Mouse (Mus musculus): Measurements from ENCODE around the gene Nyx.

Nyx gene

GRCm38 (mm10) chrX:13494892-13495703 lies 29.2 kb downstream of the Nyx start:
- no peak for DNase-seq

DNA sequence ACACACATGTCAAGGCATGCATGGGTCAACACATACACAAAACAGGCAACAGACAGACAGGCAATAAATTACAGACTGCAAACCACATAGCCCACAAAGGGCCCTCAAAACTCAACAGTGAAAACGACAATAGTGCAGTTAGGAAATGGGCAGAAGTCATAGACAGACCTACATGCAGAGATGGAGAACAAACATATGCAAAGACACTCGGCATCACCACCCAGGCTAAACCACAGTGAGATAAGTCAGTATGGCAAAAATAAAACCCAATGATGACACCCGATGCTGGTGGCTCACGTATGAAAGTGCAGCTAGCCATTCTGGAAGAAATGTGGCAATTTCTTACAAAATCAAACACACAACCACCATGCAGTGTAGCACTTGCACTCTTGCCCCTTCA lies 34.4 kb downstream of the Nyx start:
- no peak for DNase-seq

DNA sequence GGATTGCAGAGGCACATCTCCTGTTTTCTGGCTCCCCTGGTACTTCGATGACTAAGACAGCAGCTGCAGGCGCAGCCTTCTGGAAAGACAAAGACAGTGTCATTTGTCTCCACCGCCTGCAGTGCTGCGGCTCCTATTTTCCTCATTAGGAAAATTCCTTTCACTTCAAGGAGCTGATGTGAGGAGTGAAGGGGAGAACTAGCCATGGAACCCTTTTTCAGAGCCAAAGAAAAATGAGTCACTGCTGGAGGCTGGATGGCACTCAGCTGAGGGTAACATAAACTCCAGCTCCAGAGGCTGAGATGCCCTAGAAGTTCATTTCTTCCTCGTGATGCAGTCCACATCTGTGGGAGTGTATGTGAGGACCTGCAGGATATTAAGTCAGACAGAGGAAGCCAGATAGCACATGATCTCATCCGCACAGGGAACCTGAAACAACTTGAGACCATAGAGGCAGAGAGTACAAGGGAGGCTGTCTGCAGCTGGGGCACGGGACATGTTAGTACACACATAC lies 37.0 kb downstream of the Nyx start:
- DNase-seq, result no peak

DNA sequence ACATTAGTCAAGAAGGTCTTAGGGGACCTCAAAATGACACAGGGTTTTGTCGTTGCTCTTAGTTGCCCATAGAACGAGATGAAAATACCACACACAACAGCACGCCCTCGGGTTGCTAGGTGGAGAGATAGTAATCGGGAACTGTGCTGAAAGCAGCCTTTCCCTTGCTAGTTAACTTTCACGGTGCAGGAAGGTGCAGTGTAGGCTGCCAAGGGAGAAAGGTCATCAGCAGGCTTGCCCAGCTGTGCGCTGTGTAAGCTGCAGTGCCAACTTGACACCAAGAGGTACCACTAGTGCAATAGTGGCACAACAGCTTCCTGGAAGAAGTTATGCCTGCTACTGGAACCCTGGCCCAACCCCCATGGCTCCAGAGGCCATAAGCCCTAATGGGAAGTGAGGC lies 38.5 kb downstream of the Nyx start:
- no peak for DNase-seq

DNA sequence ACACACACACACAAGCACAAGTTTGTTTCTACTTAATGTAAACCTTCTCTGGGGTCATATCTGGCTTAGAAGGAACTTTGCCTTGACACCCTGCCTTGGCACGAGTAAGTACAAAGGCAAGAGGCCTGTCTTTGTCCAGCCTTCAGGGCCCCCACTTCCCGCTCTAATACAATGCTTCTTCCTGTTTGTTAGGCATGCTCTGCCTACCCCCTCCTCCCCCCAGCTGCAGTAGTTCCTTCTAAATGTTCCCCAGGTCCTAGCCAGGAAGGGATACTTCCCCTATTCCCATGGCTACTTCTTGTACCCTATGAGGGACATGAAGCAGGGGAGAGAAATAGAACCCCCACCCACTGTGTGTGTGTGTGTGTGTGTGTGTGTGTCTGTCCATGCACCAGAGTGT lies 40.5 kb downstream of the Nyx start:
- DNase-seq, result no peak

- no peak for DNase-seq
Observed at GRCm38 (mm10) chrX:13513127-13513526, 47.2 kb downstream of the Nyx start.

DNA sequence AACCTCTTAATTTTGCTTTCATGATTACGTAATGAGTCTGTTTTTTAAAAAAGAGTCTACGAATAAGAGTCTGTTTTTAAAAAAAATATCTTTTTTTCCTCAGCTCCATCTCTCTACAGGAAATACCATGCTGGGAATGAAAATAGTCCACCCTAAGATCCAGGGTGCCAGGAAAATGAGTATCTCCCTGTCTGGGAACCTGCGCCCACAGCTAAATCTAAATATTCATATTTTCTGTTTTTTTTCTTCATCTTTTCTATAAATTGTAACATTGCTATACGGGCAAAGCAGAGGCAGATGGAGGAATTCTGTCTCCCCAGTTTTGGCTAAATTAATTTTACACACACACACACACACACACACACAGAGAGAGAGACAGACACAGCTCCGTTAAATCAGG lies 48.0 kb downstream of the Nyx start:
- DNase-seq, result no peak

DNA sequence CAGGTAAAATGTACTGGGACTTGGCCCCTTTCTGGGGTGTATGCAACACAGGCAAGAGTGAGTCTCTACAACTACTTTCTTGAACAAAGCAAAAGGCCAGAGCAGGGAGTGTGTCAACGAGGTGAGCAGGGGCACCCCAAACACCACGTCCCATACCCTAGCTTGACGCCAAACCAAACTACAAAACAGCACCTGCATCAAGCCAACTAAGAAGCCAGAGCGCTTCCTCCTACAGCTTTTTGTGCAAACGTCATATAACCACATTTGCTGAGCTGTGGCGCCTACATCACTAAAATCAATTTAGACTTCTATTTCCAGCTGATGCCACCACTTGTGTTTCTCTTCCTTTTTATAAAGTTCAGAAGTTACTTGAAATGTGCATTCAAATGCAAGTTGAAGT lies 50.5 kb downstream of the Nyx start:
- no peak for DNase-seq

DNA sequence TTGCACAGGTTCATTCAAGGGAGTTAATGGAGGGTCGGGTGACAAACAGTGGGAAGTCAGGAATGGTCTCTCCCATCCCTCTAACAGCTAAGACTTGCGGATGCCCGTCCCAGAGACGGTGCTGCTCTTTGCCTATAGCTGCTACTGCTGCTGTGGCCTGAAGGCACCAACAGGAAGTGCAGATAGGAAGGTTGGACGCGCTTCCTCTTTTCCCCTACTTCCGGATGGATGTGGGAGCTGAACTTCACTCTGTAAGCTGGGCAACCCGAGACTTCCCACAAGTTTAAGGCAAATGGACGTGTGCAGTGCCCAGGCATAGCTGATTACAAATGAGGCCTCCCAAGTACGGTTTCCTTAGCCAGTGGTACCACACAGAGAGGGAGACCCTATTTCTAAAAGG lies 52.1 kb downstream of the Nyx start:
- no peak for DNase-seq

DNA sequence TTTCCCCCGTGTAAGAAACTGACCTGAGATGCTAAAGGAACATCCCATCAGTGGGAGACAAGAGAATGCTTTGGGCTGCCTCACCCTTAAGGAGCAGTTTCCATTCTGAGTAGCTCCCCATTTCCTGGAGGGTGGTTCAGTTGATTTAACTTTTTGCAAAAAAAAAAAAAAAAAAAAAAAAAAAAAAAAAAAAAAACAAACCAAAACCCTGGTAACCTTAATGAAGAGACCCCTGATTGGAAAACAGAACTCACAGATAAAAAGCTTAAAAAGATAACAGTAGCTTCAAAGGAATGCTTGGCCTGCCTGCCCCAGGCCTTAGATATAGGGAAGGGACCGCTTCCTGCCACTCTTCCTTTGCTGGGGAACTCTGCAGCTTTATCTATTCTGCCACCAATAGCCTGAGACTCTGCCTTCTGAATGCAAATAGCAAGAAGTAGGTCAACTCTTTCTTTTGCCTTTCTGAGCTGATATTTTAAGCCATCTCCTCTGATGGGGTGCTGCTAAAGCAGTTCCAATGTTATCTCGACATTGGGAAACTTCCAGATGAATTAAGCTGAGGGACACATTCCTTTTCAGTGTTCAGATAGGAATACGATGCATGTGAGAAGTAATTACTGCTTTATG lies 53.0 kb downstream of the Nyx start:
- no peak for DNase-seq

- no peak for DNase-seq
Observed at GRCm38 (mm10) chrX:13519408-13519783, 53.5 kb downstream of the Nyx start.

DNA sequence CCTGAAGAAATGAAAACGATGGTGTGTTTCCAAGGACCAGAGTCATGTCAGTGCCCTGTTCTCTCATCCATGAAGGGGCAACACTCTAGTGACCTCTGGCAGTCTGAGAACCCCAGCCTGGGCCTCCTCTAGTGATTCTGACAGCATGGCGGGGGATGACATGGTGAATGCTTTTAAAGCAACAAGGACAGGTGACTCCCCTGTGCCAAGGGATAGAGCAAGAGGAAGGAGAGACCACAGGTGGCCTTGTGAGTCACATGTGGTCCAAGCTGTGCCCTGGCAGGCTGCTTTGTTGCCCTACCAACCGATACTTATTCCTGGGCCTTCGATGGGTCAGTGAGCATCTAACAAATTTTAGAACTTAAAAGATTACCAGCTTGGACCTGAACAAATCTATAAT lies 54.7 kb downstream of the Nyx start:
- DNase-seq, result no peak

GRCm38 (mm10) chrX:13521288-13521687 lies 55.4 kb downstream of the Nyx start:
- DNase-seq, result no peak
